Mouse (Mus musculus) C2C12 (cell line): ENCODE data around the gene Dennd2a.

Experiments used
- CEBPB ChIP-seq: IDR thresholded peaks from one replicate; pipeline ENCODE4 v1.6.1; 2011; ENCODE audit warnings: low read depth, mild to moderate bottlenecking, control low read depth, moderate library complexity
- CTCF ChIP-seq: IDR thresholded peaks from one replicate; pipeline ENCODE4 v1.5.1; 2011; ENCODE audit not compliant: control insufficient read depth, insufficient read depth, insufficient read length
- FOSL1 ChIP-seq: IDR thresholded peaks from one replicate; pipeline ENCODE4 v1.8.0; 2011; ENCODE audit warnings: mild to moderate bottlenecking, low read length; ENCODE audit not compliant: poor library complexity, insufficient read depth, severe bottlenecking
- MAX ChIP-seq: IDR thresholded peaks from one replicate; pipeline ENCODE4 v1.6.1; 2011; ENCODE audit warnings: mild to moderate bottlenecking, control low read depth
- MYOD1 ChIP-seq: IDR thresholded peaks from one replicate; pipeline ENCODE4 v1.6.1; 2011; ENCODE audit warnings: low read depth; ENCODE audit not compliant: control insufficient read depth, insufficient read length
- USF1 ChIP-seq: IDR thresholded peaks from one replicate; pipeline ENCODE4 v1.6.1; 2011; ENCODE audit warnings: low read depth, mild to moderate bottlenecking, control low read depth, moderate library complexity

DNA sequence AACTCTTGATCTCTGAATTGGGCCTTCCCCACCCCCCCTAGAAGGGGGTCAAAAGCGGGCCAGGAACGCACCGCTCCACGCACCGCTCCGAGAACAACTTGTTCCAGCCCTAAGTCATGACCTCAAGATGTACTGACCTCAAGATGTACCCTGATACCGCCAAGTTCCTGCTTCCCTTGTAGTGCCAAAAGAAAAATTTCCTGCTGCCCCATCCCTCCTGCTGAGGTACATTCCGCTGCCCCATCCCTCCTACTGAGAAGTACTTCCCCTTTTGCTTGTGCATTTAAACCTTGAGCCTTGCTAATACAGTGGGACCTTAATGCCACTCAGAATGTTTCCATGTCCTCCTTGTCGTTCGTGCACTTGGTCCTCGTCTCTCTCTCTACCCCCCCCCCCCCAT, 126.9 kb downstream of the Dennd2a start:
- no peak for TF ChIP-seq CTCF
- TF ChIP-seq USF1: no peak
- no peak for TF ChIP-seq FOSL1
- TF ChIP-seq MAX: no peak
- TF ChIP-seq CEBPB: no peak
- no peak for TF ChIP-seq MYOD1
